Mouse (Mus musculus): Measurements from ENCODE around the gene Ppm1d. TPM values are rescaled to one million over a fixed set of nuclear protein-coding genes. Genes with fewer than 3 reads are reported as not detected.

Gene Ppm1d
- total and polyA plus RNA-seq, 2 experiments from 2014 or later, result 8.2 to 18.4 TPM

DNA sequence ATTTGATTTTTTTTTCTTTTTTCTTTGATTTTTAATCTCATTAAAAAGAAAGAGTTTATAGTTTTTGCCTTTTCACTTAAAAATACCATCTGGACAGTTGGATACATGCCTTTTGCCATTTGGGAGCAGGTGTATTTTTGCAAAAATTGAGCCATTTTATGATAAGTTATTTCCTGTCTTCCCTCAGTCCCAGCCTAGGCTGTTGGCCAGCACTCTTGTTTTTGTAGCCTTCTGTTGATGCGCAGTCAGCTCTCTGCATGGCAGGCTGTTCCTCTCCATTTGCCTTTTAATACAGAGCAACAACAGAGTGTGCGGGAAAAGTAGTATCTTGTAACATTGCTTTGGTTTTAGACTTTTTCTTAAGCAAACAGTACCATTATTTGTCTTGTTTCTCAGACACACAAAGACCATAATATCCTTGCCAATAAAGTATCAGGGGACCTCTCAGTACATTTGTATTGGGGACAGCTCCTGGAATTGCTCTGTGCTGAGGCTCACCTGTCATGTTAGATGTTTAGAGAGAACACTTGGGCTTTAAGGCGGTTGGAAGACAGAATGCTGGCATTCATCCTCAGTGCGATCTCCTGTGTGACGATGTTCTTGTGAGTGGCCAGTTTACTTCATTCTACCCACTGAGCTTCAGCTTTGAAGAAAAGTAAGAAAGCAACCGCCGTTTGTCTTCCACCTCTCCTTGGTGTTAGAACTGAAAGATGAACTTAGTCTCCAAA lies 18.3 kb downstream of the Ppm1d start:
- Histone ChIP-seq H3K9me3 (replicated peaks; ENCODE audit: control insufficient read depth, low read length) (no peaks in the 10 kb centered on the region), H3K27ac (ENCODE audit: low read depth) (no peak overlapping the region), H3K4me1 (ENCODE audit: control insufficient read depth, insufficient read depth) (no peaks in the 10 kb centered on the region), H3K36me3 (replicated peaks; ENCODE audit: control insufficient read depth, insufficient read depth, low read length) (peaks cover 24% of the 10 kb centered on the region), H3K4me2 (ENCODE audit: low read depth, low read length) (no peak overlapping the region), H3K9ac (replicated peaks; ENCODE audit: low read depth, low read length) (no peak overlapping the region), H3K4me3 (ENCODE audit: low read depth, low read length) (no peak overlapping the region), H3K27me3 (ENCODE audit: control insufficient read depth, insufficient read depth, low read length) (no peaks in the 10 kb centered on the region)
- DNase-seq (ENCODE audit: low spot score) (no peak), ATAC-seq (ENCODE audit: insufficient read depth, low read depth) (no peak)
- TF ChIP-seq EP300 (IDR thresholded peaks at IDR 0.05; ENCODE audit: low read depth), result no peak
- no peak for TF ChIP-seq CTCF (IDR thresholded peaks at IDR 0.05; ENCODE audit: low read depth)
- WGBS, result 81% methylated on average over 7 of the region's 7 CpGs

DNA sequence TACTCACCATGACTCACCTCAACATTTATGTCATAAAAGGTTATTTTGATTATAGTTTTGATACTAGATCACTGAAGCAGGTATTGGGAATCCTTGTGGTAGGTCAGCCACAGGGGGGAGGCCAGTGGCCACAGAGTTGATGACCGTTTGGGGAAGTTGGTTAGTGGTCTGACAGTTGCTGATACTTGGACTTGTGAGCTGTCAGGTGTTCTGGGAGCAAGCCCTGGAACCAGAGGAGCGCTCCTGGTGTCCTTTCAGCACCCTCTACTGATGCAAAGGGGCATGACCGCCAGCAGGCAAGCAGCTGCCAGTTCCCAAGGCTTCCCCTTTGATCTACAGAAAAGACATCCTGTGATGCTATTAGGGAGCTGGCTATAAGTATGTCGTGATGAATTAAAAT lies 23.7 kb downstream of the Ppm1d start:
- no peaks in the 10 kb centered on the region for H3K9me3 ChIP-seq (replicated peaks; ENCODE audit: control insufficient read depth, low read length)
- H3K4me2 ChIP-seq (ENCODE audit: low read depth, low read length), result no peak overlapping the region
- H3K27ac ChIP-seq (ENCODE audit: low read depth), result no peak overlapping the region
- DNase-seq (ENCODE audit: low spot score) (peak; percentile 19), ATAC-seq (ENCODE audit: insufficient read depth, low read depth) (no peak; the same call in 1 of the 2 replicates)
- H3K9ac ChIP-seq (replicated peaks; ENCODE audit: low read depth, low read length), result no peak overlapping the region
- no peaks in the 10 kb centered on the region for H3K4me1 ChIP-seq (ENCODE audit: control insufficient read depth, insufficient read depth)
- H3K4me3 ChIP-seq (ENCODE audit: low read depth, low read length), result no peak overlapping the region
- TF ChIP-seq EP300 (IDR thresholded peaks at IDR 0.05; ENCODE audit: low read depth), result no peak
- TF ChIP-seq CTCF (IDR thresholded peaks at IDR 0.05; ENCODE audit: low read depth), result peak; percentile 67
- H3K27me3 ChIP-seq (ENCODE audit: control insufficient read depth, insufficient read depth, low read length), result no peaks in the 10 kb centered on the region
- WGBS, result 27% methylated on average over 4 of the region's 4 CpGs
- peaks cover 55% of the 10 kb centered on the region for H3K36me3 ChIP-seq (replicated peaks; ENCODE audit: control insufficient read depth, insufficient read depth, low read length)

DNA sequence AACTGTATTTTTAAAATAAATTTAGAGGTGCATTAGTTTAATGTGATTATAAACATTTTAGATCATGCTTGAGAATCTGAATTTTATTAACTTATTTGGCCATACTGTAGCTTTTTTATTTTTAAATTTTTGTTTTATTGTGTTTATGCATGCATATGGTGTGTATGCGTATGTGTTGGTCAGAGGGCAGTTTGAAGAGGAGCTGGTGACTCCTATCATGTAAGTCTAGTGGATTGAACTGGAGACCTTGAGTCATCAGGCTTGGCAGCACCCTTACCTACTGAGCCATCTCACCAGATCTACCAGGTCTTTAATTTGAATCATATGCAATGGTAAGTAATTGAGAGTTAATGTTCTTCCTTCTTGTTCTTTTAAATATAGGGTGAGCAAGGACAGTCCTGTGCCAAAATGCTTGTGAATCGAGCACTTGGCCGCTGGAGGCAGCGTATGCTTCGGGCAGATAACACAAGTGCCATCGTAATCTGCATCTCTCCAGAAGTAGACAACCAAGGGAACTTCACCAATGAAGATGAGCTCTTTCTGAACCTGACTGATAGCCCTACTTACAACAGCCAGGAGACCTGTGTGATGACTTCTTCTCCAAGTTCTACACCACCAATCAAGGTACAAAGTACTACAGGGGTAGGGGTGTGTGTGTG lies 28.3 kb downstream of the Ppm1d start:
- no peaks in the 10 kb centered on the region for H3K4me1 ChIP-seq (ENCODE audit: control insufficient read depth, insufficient read depth)
- no peaks in the 10 kb centered on the region for H3K27me3 ChIP-seq (ENCODE audit: control insufficient read depth, insufficient read depth, low read length)
- H3K9me3 ChIP-seq (replicated peaks; ENCODE audit: control insufficient read depth, low read length), result no peaks in the 10 kb centered on the region
- ATAC-seq (ENCODE audit: insufficient read depth, low read depth) (no peak), DNase-seq (ENCODE audit: low spot score) (no peak)
- no peak overlapping the region for H3K9ac ChIP-seq (replicated peaks; ENCODE audit: low read depth, low read length)
- 78% methylated on average over 6 of the region's 6 CpGs for WGBS
- H3K4me3 ChIP-seq (ENCODE audit: low read depth, low read length), result no peak overlapping the region
- TF ChIP-seq CTCF (IDR thresholded peaks at IDR 0.05; ENCODE audit: low read depth), result no peak
- no peak for TF ChIP-seq EP300 (IDR thresholded peaks at IDR 0.05; ENCODE audit: low read depth)
- H3K36me3 ChIP-seq (replicated peaks; ENCODE audit: control insufficient read depth, insufficient read depth, low read length), result peaks cover 62% of the 10 kb centered on the region
- H3K27ac ChIP-seq (ENCODE audit: low read depth), result no peak overlapping the region
- no peak overlapping the region for H3K4me2 ChIP-seq (ENCODE audit: low read depth, low read length)

DNA sequence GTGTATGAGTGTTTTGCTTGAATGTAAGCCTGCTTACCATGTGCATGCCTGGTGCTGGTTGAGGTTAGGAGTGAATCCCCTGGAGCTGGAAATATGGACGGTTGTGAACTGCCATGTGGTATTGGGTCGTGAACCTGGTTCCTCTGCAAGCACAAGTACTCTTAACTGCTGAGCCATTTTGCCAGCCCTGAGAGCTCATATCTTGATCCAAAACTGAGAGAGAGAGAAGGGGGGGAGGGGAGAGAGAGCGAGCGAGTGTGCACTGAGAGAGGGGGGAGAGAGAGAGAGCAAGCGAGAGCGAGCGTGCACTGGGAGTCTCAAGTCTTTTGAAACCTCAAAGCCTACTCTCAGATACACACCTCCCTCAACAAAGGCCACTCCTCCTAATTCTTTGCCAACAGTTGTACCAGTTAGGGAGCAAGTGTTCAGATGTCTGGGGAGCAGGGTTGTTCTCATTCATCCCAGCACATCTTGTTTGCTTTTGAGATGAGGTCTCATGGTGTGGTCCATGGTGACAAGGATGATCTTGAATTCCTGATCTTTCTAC lies 29.1 kb downstream of the Ppm1d start:
- H3K27me3 ChIP-seq (ENCODE audit: control insufficient read depth, insufficient read depth, low read length), result no peaks in the 10 kb centered on the region
- no peak overlapping the region for H3K4me3 ChIP-seq (ENCODE audit: low read depth, low read length)
- H3K9me3 ChIP-seq (replicated peaks; ENCODE audit: control insufficient read depth, low read length), result no peaks in the 10 kb centered on the region
- no peak overlapping the region for H3K27ac ChIP-seq (ENCODE audit: low read depth)
- H3K4me2 ChIP-seq (ENCODE audit: low read depth, low read length), result no peak overlapping the region
- no peak for TF ChIP-seq CTCF (IDR thresholded peaks at IDR 0.05; ENCODE audit: low read depth)
- no peak for TF ChIP-seq EP300 (IDR thresholded peaks at IDR 0.05; ENCODE audit: low read depth)
- DNase-seq (ENCODE audit: low spot score) (no peak), ATAC-seq (ENCODE audit: insufficient read depth, low read depth) (no peak)
- peaks cover 64% of the 10 kb centered on the region for H3K36me3 ChIP-seq (replicated peaks; ENCODE audit: control insufficient read depth, insufficient read depth, low read length)
- no peaks in the 10 kb centered on the region for H3K4me1 ChIP-seq (ENCODE audit: control insufficient read depth, insufficient read depth)
- WGBS, result 89% methylated on average over 7 of the region's 7 CpGs
- H3K9ac ChIP-seq (replicated peaks; ENCODE audit: low read depth, low read length), result no peak overlapping the region

- H3K4me3 ChIP-seq (ENCODE audit: low read depth, low read length), result peak within 1 kb of the TSS; percentile 73
- H3K27ac ChIP-seq (ENCODE audit: low read depth), result peak within 1 kb of the TSS; percentile 77
- ATAC-seq (ENCODE audit: insufficient read depth, low read depth), result peak; percentile 99
- peak within 1 kb of the TSS; percentile 83 for H3K9ac ChIP-seq (replicated peaks; ENCODE audit: low read depth, low read length)
- no peaks in the 10 kb centered on the region for H3K4me1 ChIP-seq (ENCODE audit: control insufficient read depth, insufficient read depth)
- H3K36me3 ChIP-seq (replicated peaks; ENCODE audit: control insufficient read depth, insufficient read depth, low read length), result no peaks in the 10 kb centered on the region; the same call in 1 of the 2 replicates
- TF ChIP-seq CTCF (IDR thresholded peaks at IDR 0.05; ENCODE audit: low read depth), result no peak
- peak; percentile 91 for TF ChIP-seq EP300 (IDR thresholded peaks at IDR 0.05; ENCODE audit: low read depth)
- no peaks in the 10 kb centered on the region for H3K9me3 ChIP-seq (replicated peaks; ENCODE audit: control insufficient read depth, low read length)
- no peaks in the 10 kb centered on the region for H3K27me3 ChIP-seq (ENCODE audit: control insufficient read depth, insufficient read depth, low read length)
- under 1% methylated on average over 47 of the region's 47 CpGs for WGBS
- DNase-seq (ENCODE audit: low spot score), result peak; percentile 99
- peak within 1 kb of the TSS; percentile 82 for H3K4me2 ChIP-seq (ENCODE audit: low read depth, low read length)
Measured at GRCm38 (mm10) chr11:85352539-85353380, 41.7 kb downstream of the Ppm1d start, which contains the start of gene Bcas3. Gene Bcas3, plus strand, starts transcription at chr11:85353167.

Measured in heart, postnatal 0 days (tissue).